Mouse (Mus musculus) erythroid progenitor cell, adult 5-6 weeks (primary cell): ENCODE measurements around the gene Sik3. TPM values are rescaled to one million over a fixed set of nuclear protein-coding genes. Genes with fewer than 3 reads are reported as not detected.

Experiments
- ATAC-seq: replicated peaks from 2 replicates; pipeline ENCODE4 v1.8.0; 2016; ENCODE audit warnings: moderate number of reproducible peaks, mild to moderate bottlenecking, moderate TSS enrichment, inconsistent platforms; ENCODE audit not compliant: poor library complexity, low FRiP score, severe bottlenecking
- total RNA-seq, 2 experiments: library from RNA; stranded (forward) in 1 of 2; stranded (reverse) in 1 of 2; fragments of 150-400 nt in 1 of 2; fragments of 186-747, 209-891 nt in 1 of 2; gene quantifications; 2 replicates each; pipeline versions ENCODE4 v1.2.3 to v1.2.4; 2015 to 2017; ENCODE audit warnings: low replicate concordance in 2 of 2

Gene Sik3
- total RNA-seq, 2 experiments from 2014 or later: 1.4 to 4.6 TPM

DNA sequence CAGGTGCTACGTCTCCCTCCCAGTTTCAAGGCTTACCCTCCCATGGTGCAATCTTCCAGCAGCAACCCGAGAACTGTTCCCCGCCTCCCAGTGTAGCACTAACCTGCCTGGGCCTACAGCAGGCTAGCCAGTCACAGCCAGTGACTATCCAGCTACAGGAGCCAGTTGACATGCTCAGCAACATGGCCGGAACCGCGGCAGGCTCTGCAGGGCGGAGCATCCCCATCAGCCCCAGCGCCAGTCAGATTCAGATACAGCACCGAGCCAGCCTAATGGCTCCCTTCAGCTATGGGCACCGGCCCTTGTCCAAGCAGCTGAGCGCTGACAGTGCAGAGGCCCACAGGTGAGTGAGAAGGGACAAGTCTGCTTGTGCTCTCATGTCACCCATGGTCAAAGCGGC, 197.9 kb downstream of the Sik3 start:
- ATAC-seq: no peak

DNA sequence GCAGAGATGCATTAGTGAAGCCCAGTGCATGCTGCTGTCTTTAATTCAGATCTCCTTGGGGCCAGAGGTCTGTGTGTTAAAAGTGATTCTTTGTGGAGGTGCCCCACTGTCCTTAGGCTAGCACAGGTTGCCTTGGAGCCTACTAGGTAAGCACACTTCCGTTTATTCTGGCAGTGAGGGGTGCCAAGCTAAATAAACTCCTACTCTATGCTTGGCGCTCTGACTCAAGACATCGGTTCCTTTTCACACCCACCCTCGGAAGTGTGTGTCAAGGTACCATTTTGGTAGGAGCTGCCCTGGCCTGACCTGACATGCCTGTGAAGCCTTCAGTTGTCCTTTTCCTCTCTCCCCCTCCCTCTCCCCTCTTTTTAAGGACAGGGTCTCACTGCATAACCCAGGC, 201.7 kb downstream of the Sik3 start:
- ATAC-seq: no peak

DNA sequence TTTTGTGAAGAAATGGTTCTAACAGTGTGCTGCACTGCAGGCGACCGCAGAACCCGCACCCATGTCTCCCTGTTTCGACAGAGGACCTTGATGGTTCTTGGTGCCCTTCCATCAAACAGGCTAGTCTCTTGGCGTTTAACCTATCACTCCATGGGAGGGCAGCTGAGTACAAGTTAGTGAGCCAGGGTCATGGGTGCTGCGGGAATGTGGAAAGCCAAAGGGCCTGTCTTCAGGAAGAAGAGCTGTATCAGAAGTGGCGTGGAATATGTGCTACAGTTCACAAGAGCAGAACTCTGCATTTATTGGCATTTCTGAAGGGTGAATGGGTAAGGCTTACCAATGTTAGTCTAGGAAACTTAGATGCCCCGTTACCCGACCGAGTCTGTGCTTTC, 202.3 kb downstream of the Sik3 start:
- no peak for ATAC-seq

DNA sequence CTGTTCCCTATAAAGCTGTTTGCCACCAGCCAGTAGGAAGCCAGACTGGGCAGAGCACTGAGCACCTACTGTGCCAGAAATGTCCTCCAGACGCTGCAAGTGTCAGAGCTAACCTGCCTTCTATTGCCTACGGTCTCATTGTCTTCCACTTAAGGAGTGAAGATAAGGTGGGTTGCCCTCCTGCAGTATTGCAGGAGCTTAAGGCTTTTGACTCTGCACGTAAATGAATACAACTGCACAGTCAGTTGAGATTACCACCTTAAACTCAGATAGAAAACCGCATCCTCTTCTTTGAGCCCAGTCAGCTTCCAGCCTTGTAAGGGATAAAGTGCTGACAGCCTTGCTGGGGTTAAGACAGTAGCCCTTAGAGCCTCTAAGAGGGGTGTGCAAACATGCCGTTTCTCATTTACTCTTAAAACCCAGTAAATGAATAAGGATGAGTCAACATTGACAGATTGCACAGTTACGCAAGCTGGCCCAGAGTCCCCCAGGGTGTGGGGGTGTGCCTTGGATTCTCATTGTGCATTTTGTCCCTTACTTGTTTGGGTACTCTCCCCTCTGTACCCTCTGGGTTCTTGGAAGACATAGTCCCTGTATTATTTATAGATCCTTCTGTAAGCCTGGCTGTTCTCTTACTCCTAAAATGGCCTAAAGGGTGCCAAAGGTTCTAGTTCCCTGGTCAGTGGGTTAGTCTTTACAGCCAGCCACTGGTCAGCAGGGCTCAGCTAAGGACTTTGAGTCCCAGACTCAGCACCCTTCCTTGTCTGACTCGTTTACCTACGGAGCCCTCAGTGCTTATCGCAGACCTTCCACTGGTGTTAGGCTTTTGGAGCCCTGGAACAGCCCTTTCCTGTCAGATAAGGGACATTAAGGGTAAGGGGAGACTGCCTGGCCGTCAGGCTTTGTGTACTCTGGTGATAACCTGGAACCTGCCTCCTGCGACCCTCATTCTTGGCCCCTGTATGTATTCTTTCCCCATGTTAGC, 203.0 kb downstream of the Sik3 start:
- ATAC-seq: no peak

- ATAC-seq: no peak
These were observed 204.3 kb downstream of the Sik3 start for GRCm38 (mm10) chr9:46216744-46217470.

- no peak for ATAC-seq
These were observed 205.6 kb downstream of the Sik3 start for GRCm38 (mm10) chr9:46218176-46218575.

DNA sequence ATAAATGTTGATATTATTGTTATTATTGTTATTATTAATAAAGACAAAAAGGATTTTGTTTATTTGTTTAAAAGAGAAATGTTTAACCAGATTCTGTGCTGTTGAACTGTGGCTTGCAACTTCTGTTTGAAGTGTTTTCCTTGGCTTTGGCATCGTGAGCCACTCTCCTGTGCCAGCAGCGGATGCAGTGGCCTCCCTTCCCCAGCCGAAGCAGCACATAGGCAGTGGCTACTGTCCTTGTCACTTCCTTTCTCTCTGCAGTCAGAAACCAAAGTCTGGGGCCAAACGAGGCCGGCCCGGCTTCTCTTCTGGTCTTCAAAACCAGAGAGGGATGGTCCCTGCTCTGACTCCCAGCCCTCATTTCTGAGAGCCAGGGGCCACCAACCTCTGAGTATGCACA, 210.5 kb downstream of the Sik3 start:
- ATAC-seq: no peak

- no peak for ATAC-seq
These were observed 211.5 kb downstream of the Sik3 start for GRCm38 (mm10) chr9:46224101-46224500.

DNA sequence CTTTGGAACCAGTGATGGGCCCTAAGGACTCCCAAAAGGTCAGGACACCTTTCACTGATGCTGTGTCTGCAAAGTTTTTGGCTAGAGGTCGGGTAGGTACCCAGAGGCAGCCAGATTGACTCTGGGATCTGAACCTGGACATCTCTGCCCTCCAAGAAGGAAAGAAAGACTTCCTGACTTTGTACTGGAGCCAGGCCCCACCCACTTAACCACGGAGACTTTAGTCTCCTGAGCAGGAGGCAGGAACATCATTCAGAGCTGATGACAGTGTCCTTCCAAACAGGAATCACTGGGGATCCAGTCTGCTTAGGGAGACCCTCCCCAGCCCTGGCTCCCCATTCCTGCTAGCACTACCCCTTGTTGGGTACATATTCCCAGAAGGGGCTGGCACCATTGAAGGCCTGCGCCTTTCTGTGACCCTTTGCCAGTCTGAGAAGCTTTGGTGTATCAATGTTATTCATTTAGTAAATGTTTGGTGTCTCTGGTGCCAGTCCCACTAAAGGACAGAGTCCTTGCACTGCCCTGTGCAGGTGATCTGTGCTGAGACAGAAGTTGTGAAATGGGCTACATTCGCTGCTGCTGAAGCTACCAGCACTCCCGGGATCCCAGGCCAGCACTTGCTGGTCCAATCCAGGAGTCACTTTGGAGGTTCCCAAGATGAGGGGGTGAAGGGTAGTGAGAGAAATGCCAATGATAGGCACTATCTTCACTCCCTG, 212.5 kb downstream of the Sik3 start:
- no peak for ATAC-seq

DNA sequence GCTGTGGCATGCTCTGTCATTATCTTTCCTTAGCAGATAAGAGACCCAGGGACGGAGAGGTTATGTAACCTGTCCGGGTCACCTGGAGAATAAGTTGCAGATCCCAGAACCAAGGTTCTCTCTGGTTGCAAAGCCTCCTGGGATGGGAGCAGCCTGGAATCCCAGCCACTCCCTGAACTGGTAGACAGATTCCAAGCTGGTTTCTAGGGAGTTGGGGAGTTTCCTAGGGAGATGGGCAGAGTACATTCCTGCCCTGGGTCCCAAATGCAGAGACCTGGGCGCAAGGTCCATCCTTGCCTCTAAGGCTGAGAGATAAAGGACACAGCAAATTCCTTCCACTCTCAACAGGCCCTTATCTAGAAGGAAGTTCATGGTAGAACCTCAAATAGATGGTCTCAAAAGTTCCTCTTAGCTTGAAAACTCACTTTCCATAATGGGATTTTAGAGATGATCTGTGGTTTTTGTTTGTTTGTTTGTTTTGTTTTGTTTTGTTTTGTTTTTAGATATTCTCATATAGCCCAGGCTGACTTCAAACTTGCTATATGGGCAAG, 214.5 kb downstream of the Sik3 start:
- no peak for ATAC-seq

- ATAC-seq: no peak
These were observed 215.9 kb downstream of the Sik3 start, which contains the start of gene Apoa1 for GRCm38 (mm10) chr9:46228491-46228890. TSS of gene Apoa1 (plus strand) at chr9:46228580.

- no peak for ATAC-seq
These were observed 217.2 kb downstream of the Sik3 start for GRCm38 (mm10) chr9:46229573-46230449.

- no peak for ATAC-seq
These were observed 217.9 kb downstream of the Sik3 start for GRCm38 (mm10) chr9:46230450-46230975.

DNA sequence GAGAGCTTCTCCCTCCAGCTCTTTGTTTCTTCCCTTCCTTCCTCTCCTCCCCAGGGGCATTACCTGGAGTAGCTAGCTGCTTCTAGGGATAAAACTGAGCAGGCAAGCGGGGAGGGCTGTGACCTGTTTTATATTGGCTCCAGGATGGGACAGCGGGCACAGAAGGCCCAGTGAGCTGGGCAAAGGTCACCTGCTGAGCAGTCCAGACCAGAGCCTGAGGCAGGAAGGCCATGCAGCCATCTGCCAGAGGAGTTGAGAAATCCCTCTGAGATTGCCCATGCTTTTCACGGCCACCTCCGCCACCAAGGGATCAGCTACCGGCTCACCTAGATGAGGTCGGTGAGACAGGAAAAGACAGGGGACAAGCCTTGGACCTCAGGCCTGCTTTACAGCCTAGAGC, 222.6 kb downstream of the Sik3 start:
- no peak for ATAC-seq

DNA sequence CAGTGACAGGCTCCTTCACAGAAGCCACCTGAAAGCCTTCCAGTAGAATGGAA, 222.8 kb downstream of the Sik3 start, which contains the start of gene Apoc3:
TSS of gene Apoc3 (minus strand) at position 41 of the 53 bp plus-strand sequence.
- no peak for ATAC-seq

DNA sequence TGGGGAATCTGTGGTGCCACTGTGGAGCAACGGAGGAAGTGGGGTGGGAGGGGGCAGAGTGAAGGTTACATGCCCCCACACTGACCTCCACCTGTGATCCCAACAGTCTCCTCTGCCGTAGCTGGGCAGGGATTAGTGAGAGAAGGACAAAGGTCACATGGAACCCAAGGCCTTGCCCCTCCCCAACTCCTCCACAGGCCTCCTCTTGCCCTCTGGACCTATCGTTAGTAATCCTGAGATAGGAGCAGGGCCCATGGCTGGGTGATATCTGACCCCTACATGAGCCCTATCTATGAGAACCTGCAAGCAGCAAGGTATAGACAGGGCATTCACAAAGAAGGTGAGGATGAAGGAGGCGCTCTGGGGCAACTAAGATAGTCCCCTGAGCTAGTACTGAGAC, 223.0 kb downstream of the Sik3 start:
- ATAC-seq: no peak

GRCm38 (mm10) chr9:46238850-46239249, 226.2 kb downstream of the Sik3 start:
- ATAC-seq: no peak

- no peak for ATAC-seq
These were observed 228.0 kb downstream of the Sik3 start, which contains the start of gene Apoa4 for GRCm38 (mm10) chr9:46240526-46241153. TSS of gene Apoa4 (plus strand) at chr9:46240696.

DNA sequence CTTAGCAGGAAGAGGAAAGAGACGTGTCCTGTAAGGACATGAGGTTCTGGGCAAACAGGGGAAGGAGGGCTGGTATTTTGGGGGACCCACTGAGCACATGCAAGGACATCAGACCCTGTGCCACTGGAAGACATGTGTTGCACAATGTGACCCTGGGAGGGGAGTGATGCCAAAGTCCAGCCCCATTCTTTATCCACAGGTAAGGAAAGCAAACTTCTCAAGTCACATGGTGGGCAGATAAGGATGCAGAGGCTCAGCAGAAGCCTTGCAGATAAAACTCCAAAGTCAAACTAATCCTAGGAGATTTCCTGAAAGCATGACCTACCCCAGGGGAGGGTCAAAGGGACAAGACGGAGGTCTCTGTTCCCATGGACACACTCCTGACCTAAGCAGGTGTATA, 229.2 kb downstream of the Sik3 start:
- no peak for ATAC-seq
